Mouse (Mus musculus) forebrain, postnatal 0 days (tissue): ENCODE results near the gene Prnd. TPM values are rescaled to one million over a fixed set of nuclear protein-coding genes. Genes with fewer than 3 reads are reported as not detected.

ENCODE experiments used
- ATAC-seq: fragments of 200-750 bp; cut with Nextera tagmentation; 2 replicates; pipeline ENCODE4 v1.8.0; 2017; ENCODE audit warnings: mild to moderate bottlenecking, moderate library complexity
- DNase-seq: peaks from one replicate; pipeline ENCODE4 v3.0.0-alpha.2; 2015
- H3K27ac ChIP-seq: fragments of 300-500 bp; sonication (generic); 2 replicates; pipeline ENCODE4 v1.5.1; 2014; ENCODE audit warnings: low read depth, mild to moderate bottlenecking, antibody characterized with exemption, low read length, moderate library complexity, mixed read lengths
- H3K27me3 ChIP-seq: fragments of 300-500 bp; sonication (generic); 2 replicates; pipeline ENCODE4 v1.6.1; 2014; ENCODE audit warnings: mild to moderate bottlenecking, low read length, mixed read lengths; ENCODE audit not compliant: insufficient read depth
- H3K36me3 ChIP-seq: fragments of 300-500 bp; sonication (generic); 2 replicates; pipeline ENCODE4 v1.6.1; 2014; ENCODE audit warnings: mild to moderate bottlenecking, moderate library complexity; ENCODE audit not compliant: insufficient read depth
- H3K4me1 ChIP-seq: fragments of 300-500 bp; sonication (generic); 2 replicates; pipeline ENCODE4 v1.6.1; 2014; ENCODE audit warnings: antibody characterized with exemption; ENCODE audit not compliant: insufficient read depth
- H3K4me2 ChIP-seq: fragments of 300-500 bp; sonication (generic); 2 replicates; pipeline ENCODE4 v1.6.1; 2014; ENCODE audit warnings: low read depth, mild to moderate bottlenecking, moderate library complexity
- H3K4me3 ChIP-seq: fragments of 300-500 bp; sonication (generic); 2 replicates; pipeline ENCODE4 v1.5.1; 2014; ENCODE audit warnings: low read depth, low read length, mixed read lengths
- H3K9ac ChIP-seq: fragments of 300-500 bp; sonication (generic); 2 replicates; pipeline ENCODE4 v1.6.1; 2014; ENCODE audit warnings: mild to moderate bottlenecking
- H3K9me3 ChIP-seq: fragments of 300-500 bp; sonication (generic); 2 replicates; pipeline ENCODE4 v1.6.1; 2016; ENCODE audit warnings: low read length
- CTCF ChIP-seq: sonication (generic); IDR thresholded peaks from 2 replicates; pipeline ENCODE4 v1.5.1; 2016; ENCODE audit warnings: antibody characterized with exemption, control low read depth, low read depth
- WGBS: fragments of 180-500 bp; shearing (Covaris S2); extraction: QIAGEN DNeasy Blood & Tissue Kit; methylation state at CpG from one replicate; pipeline ENCODE4 v1.1.7; 2014; 5-methylcytosine and 5-hydroxymethylcytosine counted together
- polyA plus RNA-seq: library from polyadenylated mRNA; unstranded; fragments of >200 nt; fragmentation: Nextera tagmentation; extraction: Ambion mirVana; gene quantifications from 2 replicates; pipeline ENCODE4 v1.2.1, GENCODE M21; 2015
- total RNA-seq: library from RNA; depleted of rRNA; stranded (reverse); fragments of >200 nt; gene quantifications from 2 replicates; pipeline ENCODE4 v1.2.3, GENCODE M21; 2014

The Prnd gene
- total and polyA plus RNA-seq, 2 experiments from 2014 or later = 4.4 to 6.2 TPM

DNA sequence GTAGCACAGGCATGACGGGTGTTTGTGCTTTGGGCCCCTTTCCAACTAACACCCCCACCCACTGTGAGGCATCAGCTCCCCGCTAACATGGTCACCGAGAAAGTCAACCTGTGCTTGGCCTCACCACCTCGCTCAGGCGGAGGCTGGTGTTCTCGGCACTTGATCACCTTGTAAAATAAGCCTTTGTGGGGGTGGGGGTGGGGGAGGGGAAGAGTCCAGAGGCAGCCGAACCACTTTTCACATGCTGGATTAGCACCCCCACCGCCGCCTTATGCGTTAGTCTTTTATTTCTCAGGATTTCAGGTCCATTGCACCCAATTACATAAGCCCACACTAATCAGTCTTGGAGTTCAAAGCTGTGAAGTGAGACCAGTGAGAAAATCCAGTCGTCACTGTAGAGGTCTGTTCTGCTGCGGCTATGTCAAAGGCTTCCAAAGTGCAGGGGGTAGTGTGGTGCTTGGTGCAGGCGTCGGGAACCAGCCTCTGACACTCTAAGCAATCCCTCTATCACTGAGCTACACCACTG, 43.0 kb downstream of the Prnd start:
- H3K9ac ChIP-seq = no peak overlapping the region
- H3K27ac ChIP-seq = no peak overlapping the region; the same call in 1 of the 2 replicates
- H3K4me2 ChIP-seq = no peak overlapping the region
- no peaks in the 10 kb centered on the region for H3K9me3 ChIP-seq
- DNase-seq (no peak), ATAC-seq (peak; percentile 70)
- no peaks in the 10 kb centered on the region for H3K27me3 ChIP-seq
- no peak overlapping the region for H3K4me3 ChIP-seq
- no peak for TF ChIP-seq CTCF
- 16% methylated on average over 14 of the region's 14 CpGs for WGBS
- H3K4me1 ChIP-seq = no peaks in the 10 kb centered on the region
- peaks cover 18% of the 10 kb centered on the region for H3K36me3 ChIP-seq

DNA sequence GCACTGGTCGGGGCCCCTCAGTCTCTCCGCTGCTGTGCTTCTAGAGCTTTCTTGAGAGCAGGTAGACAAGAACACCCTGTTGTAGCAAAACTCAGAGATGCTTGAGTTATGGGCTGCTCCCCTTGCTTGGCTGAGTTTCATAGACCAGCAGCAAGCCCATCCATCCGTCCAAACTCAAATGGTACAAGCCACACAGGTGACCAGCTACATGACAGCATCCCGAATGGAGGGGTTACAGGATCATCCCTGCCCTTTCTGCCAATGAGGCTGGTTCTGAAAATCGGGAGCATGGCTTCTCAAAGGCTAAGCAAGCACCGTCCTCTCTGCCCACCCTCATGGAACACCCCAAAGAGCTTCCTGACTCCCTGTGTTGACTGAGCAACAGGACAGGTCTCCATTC, 44.3 kb downstream of the Prnd start:
- ATAC-seq (no peak), DNase-seq (no peak)
- TF ChIP-seq CTCF = no peak
- Histone ChIP-seq H3K4me2 (no peak overlapping the region), H3K9ac (no peak overlapping the region), H3K27me3 (no peaks in the 10 kb centered on the region), H3K4me3 (no peak overlapping the region), H3K4me1 (no peaks in the 10 kb centered on the region), H3K9me3 (no peaks in the 10 kb centered on the region), H3K36me3 (peaks cover 25% of the 10 kb centered on the region), H3K27ac (no peak overlapping the region)
- 94% methylated on average over 6 of the region's 6 CpGs for WGBS

DNA sequence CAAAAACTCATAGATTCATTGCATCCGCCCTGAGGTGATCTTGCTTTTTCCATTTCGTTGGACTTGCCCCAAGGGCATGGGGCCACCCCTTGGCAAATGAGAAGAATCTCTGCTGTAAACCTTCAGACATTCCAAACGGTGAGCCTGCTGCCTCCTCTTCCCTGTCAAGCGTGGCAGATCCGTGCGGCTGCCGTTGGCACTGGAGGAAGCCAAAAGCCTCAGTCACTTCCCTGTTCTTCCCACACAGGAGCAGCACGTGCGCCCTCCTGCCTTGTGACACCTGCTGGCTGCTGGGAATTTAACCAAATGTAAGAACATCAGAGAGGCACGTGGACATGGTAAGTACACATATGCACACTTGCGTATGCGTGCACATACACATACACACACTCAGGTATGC, 45.1 kb downstream of the Prnd start:
- Histone ChIP-seq H3K4me2 (no peak overlapping the region), H3K4me1 (no peaks in the 10 kb centered on the region), H3K9ac (no peak overlapping the region), H3K36me3 (peaks cover 30% of the 10 kb centered on the region), H3K27ac (no peak overlapping the region), H3K4me3 (no peak overlapping the region), H3K9me3 (no peaks in the 10 kb centered on the region), H3K27me3 (no peaks in the 10 kb centered on the region)
- no peak for ATAC-seq
- 85% methylated on average over 12 of the region's 12 CpGs for WGBS
- TF ChIP-seq CTCF = no peak
- DNase-seq = no peak

DNA sequence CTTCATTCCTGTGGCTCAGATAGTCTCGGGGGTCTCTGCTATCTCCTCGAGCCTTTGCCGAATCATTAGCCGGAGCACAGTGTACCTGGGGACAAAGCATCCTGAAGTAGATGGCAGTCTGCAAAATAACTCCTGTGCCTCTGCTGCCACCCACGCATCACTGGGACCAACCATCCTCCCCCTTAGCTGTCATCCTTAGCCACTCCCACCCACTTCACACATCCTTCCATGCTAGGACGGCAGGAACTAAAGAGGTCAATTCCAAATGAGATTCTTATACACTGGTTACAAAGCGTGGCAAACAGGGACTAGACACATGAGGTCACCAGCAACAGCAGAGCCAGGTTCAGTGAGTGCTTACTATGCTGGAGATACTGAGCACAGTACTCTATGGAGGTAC, 45.7 kb downstream of the Prnd start:
- H3K4me3 ChIP-seq = no peak overlapping the region
- no peaks in the 10 kb centered on the region for H3K4me1 ChIP-seq
- peaks cover 33% of the 10 kb centered on the region for H3K36me3 ChIP-seq
- no peaks in the 10 kb centered on the region for H3K9me3 ChIP-seq
- H3K27ac ChIP-seq = no peak overlapping the region
- ATAC-seq (no peak), DNase-seq (no peak)
- no peak overlapping the region for H3K9ac ChIP-seq
- WGBS = 86% methylated on average over 7 of the region's 7 CpGs
- H3K27me3 ChIP-seq = no peaks in the 10 kb centered on the region
- no peak for TF ChIP-seq CTCF
- H3K4me2 ChIP-seq = no peak overlapping the region

DNA sequence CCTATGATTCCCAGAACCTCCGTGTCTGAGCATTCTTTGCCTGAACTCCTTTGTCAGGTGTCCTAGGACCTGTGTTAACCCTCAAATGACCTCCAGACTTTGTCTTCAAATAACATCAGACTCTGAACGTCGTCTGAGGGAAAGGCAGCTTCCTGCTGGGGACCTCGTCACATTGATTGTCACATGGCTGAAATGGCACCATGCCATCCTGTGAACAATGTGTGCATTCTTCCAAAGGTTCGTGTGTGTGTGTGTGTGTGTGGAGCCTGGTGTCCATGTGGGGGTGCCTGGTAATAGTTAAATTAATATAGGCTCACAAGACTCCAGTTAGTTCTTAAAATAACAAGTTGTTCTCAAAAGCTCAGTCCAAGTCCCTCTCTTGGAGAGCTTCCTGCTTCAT, 46.7 kb downstream of the Prnd start:
- no peak for TF ChIP-seq CTCF
- Histone ChIP-seq H3K9me3 (no peaks in the 10 kb centered on the region), H3K4me1 (no peaks in the 10 kb centered on the region), H3K9ac (no peak overlapping the region), H3K4me3 (no peak overlapping the region), H3K27me3 (no peaks in the 10 kb centered on the region), H3K4me2 (no peak overlapping the region), H3K27ac (no peak overlapping the region), H3K36me3 (peaks cover 37% of the 10 kb centered on the region)
- WGBS = 20% methylated on average over 5 of the region's 5 CpGs
- no peak for DNase-seq
- no peak for ATAC-seq

DNA sequence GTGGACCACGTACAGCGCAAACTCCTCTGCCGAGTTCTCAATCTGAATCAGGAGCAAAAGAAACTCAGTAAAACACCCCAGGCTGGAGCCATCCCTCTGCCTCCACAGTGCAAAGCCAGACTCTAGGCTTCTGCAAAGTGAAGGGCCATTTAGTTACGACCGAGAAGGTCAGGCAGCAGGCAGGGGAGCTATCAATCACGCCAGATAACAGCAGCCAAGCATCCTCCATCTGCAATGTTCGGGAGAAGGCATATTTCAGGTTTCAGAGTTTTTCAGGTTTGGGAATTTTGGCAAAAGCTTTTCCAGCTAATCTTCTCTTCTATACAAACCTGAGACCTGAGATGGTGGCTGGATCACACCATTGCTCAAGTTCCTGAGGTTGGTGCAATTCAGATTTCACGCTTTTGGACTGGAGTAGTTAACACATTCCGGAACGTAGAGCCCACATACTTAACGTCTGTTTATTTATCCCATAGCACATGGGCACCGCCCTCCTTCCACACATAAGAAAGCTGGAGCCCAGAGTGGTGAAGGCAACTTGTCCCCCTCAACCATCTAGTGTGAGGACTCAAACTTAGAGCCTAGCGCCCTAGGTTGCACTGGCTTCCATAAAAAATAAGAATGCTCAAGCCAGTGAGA, 51.2 kb downstream of the Prnd start:
- no peak for ATAC-seq
- no peaks in the 10 kb centered on the region for H3K27me3 ChIP-seq
- DNase-seq = no peak
- no peak overlapping the region for H3K27ac ChIP-seq
- H3K4me3 ChIP-seq = no peak overlapping the region
- no peaks in the 10 kb centered on the region for H3K4me1 ChIP-seq
- no peaks in the 10 kb centered on the region for H3K9me3 ChIP-seq
- WGBS = 90% methylated on average over 13 of the region's 13 CpGs
- no peak overlapping the region for H3K9ac ChIP-seq
- no peak for TF ChIP-seq CTCF
- H3K36me3 ChIP-seq = peaks cover 49% of the 10 kb centered on the region
- H3K4me2 ChIP-seq = no peak overlapping the region

DNA sequence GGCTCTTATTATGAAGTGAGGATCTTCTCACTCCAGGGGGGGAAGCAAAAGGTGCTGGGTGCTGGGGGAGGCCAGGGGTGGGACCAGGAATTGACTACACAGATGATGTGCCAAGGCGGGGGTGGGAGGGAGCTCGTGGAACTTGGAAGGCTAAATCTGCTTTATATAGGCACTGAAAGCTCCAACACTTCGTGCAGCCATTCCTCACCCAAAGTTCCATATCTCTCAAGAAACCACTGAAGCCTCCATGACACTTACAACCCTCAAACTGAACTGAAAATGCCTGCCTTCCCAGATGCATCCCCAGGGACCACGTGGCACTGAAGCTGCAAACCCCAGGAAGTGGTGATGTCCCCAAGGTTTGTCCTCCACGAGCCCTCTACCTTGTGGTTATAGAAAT, 53.3 kb downstream of the Prnd start:
- H3K4me3 ChIP-seq = no peak overlapping the region
- no peaks in the 10 kb centered on the region for H3K4me1 ChIP-seq
- H3K36me3 ChIP-seq = peaks cover 57% of the 10 kb centered on the region
- no peak for ATAC-seq
- WGBS = 86% methylated on average over 5 of the region's 5 CpGs
- TF ChIP-seq CTCF = no peak
- H3K9ac ChIP-seq = no peak overlapping the region
- H3K27me3 ChIP-seq = no peaks in the 10 kb centered on the region
- no peak overlapping the region for H3K4me2 ChIP-seq
- no peak overlapping the region for H3K27ac ChIP-seq
- no peaks in the 10 kb centered on the region for H3K9me3 ChIP-seq
- no peak for DNase-seq
